Mouse (Mus musculus): Measurements from ENCODE around the gene Stat4.

GRCm38 (mm10) chr1:52086236-52086635 is 99.3 kb downstream of the Stat4 start:
- no peak for TF ChIP-seq POLR2A (IDR thresholded peaks at IDR 0.05; ENCODE audit: low read depth, low read length)
- no peak for TF ChIP-seq CTCF (IDR thresholded peaks at IDR 0.05; ENCODE audit: extremely low read depth, insufficient read length, insufficient replicate concordance, low read depth, low read length)

All from small intestine, adult 2 months (tissue).